Mouse (Mus musculus) erythroblast, embryonic 14.5 days (primary cell): ENCODE measurements around the gene Iqschfp. TPM values are rescaled to one million over a fixed set of nuclear protein-coding genes. Genes with fewer than 3 reads are reported as not detected.

Experiments
- H3K27me3 ChIP-seq: 2 replicates; pipeline ENCODE4 v1.6.1; 2012; ENCODE audit warnings: inconsistent platforms; ENCODE audit not compliant: control insufficient read depth
- H3K36me3 ChIP-seq: 2 replicates; pipeline ENCODE4 v1.6.1; 2012; ENCODE audit warnings: mild to moderate bottlenecking, inconsistent platforms; ENCODE audit not compliant: control insufficient read depth
- H3K4me1 ChIP-seq: 2 replicates; pipeline ENCODE4 v1.6.1; 2012; ENCODE audit warnings: inconsistent platforms; ENCODE audit not compliant: control insufficient read depth
- H3K4me3 ChIP-seq: replicated peaks from 2 replicates; pipeline ENCODE3; 2012; ENCODE audit warnings: moderate library complexity, mild to moderate bottlenecking, inconsistent platforms
- H3K9me3 ChIP-seq: 2 replicates; pipeline ENCODE4 v1.6.1; 2012; ENCODE audit warnings: low read length, inconsistent platforms, mixed read lengths; ENCODE audit not compliant: control insufficient read depth
- GATA1 ChIP-seq: IDR thresholded peaks from 2 replicates; pipeline ENCODE4 v1.6.1; 2012; ENCODE audit warnings: low read length, inconsistent platforms, mixed read lengths
- TAL1 ChIP-seq: IDR thresholded peaks from 3 replicates; pipeline ENCODE4 v1.6.1; 2012; ENCODE audit warnings: low read length, inconsistent platforms, mixed read lengths
- polyA plus RNA-seq: library from polyadenylated mRNA; stranded (reverse); fragments of >175 nt; gene quantifications from 2 replicates; pipeline ENCODE4 v1.2.3, GENCODE M21; 2012

Iqschfp gene
- polyA plus RNA-seq, 1 experiment: not detected

DNA sequence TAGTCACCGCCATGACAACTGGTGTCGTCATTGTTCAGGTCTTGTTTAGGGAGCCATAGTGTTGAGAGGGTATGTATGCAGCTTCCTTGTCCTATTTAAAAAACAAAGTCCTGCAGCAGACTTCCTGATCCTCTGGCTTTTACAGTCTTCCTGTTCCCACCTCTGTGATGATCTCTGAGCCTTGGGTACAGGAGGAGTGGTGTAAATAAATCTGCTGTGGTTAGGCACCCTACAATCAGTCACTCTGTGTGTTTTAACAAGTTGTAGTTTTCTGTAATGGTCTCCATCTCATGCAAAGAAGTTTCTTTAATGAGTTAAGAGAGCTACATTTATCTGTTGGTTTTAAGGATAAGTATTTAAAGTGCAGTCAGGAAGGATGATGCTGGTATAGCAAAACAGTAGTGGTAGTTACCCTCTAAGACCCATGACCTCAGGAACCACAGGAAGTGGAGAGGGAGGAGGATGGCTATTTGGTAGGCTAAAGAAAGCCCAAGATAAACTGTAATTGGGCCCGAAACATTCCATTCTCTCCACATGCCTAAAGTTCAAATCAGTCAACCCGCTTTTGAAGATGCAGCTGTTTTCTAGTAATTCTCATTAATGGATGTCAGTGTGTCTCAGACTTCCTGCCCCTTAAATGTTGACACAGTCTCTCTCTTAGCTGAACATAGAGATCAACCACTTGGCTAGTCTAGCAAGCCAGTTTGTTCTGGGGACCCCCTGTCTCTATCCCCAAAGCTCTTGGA is 764.7 kb downstream of the Iqschfp start:
- no peak for TF ChIP-seq GATA1
- TF ChIP-seq TAL1: no peak
- H3K4me3 ChIP-seq: no peak overlapping the region
- peaks cover 5% of the 10 kb centered on the region for H3K4me1 ChIP-seq
- peaks cover 4% of the 10 kb centered on the region; the same call in 1 of the 2 replicates for H3K9me3 ChIP-seq
- H3K27me3 ChIP-seq: no peaks in the 10 kb centered on the region
- no peaks in the 10 kb centered on the region for H3K36me3 ChIP-seq

DNA sequence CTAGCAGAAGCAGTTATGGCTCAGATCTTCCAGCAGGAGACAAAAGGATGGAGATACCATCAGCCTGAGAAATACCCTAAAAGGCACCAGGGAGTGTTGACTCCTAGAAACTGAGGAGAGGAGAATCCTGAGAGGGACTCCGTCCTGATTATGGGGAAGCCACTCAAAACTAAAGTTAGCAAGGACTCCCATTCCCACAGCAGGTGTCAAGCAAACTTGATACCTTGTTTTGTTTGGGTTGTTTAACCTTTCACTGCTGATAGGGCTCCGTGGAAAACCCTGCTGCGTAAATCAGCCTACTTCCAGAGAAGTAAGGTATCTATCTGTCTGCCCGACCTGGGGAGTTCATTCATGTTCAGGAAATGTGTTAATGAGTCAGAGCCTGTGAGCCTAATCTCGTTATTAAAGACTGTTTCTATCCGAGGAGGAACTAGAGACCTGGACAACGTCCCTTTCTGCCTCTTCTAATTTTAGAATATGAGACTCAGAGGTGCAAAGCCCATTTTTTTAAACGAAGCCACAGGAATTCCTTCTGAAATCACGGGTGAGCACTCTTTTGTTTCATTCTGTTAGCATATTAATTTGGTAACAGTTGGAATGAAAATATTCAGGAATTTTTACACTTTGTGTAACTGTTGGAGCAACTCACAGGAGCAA is 765.7 kb downstream of the Iqschfp start:
- no peaks in the 10 kb centered on the region for H3K27me3 ChIP-seq
- H3K4me3 ChIP-seq: no peak overlapping the region
- H3K36me3 ChIP-seq: no peaks in the 10 kb centered on the region
- TF ChIP-seq GATA1: no peak
- no peak for TF ChIP-seq TAL1
- peaks cover 5% of the 10 kb centered on the region for H3K4me1 ChIP-seq
- peaks cover 4% of the 10 kb centered on the region; the same call in 1 of the 2 replicates for H3K9me3 ChIP-seq

DNA sequence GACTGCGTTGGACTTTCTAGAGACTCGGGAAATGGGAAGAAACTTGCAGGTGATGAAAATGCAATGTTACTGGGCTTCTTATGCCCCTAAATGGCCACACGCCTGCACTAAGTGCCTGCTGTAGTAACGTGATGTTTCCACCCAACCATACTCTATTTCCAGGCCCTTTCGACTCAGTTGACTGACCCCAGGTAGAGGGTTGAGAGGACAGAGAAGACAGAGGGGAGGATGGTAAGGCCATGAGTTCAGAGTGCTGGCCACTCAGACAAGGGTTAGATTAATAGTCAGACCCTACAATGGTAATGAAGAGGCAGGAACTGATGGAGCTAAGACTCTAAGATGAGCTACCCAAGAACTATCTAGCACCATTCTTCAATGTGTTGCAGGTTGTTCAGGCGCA is 768.0 kb downstream of the Iqschfp start:
- H3K4me3 ChIP-seq: no peak overlapping the region

DNA sequence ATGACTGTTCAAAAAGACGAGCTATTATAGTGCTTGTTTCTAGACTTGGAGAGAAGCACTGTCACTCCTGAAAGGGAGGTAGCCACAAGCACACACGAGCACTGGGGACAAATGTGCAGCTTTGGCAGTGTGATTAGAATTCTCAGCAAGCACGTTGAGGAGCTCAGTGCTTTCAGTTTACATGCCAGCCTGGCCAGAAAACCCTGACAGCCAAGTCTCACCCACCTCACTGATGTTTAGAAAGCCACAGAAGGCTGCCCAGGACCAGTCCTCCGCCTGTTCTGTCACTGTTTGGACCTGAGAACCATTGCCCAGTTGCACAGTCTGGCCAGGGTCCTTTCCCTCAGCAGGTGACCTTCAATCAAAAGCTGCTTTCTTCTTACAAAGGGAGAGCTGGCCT is 768.5 kb downstream of the Iqschfp start:
- Histone ChIP-seq H3K36me3 (no peaks in the 10 kb centered on the region), H3K27me3 (no peaks in the 10 kb centered on the region), H3K4me1 (peaks cover 5% of the 10 kb centered on the region), H3K4me3 (no peak overlapping the region), H3K9me3 (peaks cover 4% of the 10 kb centered on the region; the same call in 1 of the 2 replicates)
- TF ChIP-seq TAL1: no peak
- no peak for TF ChIP-seq GATA1

More for the DNA sequence above, 768.0 kb downstream of the Iqschfp start:
- no peaks in the 10 kb centered on the region for H3K27me3 ChIP-seq
- peaks cover 5% of the 10 kb centered on the region for H3K4me1 ChIP-seq
- H3K36me3 ChIP-seq: no peaks in the 10 kb centered on the region
- TF ChIP-seq TAL1: no peak
- no peak for TF ChIP-seq GATA1
- peaks cover 4% of the 10 kb centered on the region; the same call in 1 of the 2 replicates for H3K9me3 ChIP-seq

DNA sequence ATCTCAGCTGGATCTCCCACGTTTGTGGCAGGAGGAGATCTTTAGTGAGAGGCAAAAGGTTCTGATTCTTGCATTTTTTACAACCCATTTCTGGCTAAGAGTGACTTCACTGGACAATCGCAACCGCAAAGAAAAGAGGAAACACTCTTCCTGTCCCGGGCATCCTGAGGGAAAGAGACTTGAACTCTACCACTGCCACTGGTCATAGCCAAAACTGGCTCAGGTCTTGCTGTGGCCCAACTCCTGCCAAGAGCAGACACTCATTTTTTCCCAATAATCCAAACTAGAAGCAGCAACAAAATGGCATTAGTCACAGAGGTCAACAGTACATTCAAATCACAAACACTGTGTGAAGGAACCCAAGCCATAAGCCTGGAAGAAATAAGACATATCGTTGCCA is 770.4 kb downstream of the Iqschfp start:
- no peak overlapping the region for H3K4me3 ChIP-seq
- H3K27me3 ChIP-seq: no peaks in the 10 kb centered on the region
- H3K4me1 ChIP-seq: peaks cover 5% of the 10 kb centered on the region
- H3K9me3 ChIP-seq: peaks cover 4% of the 10 kb centered on the region; the same call in 1 of the 2 replicates
- TF ChIP-seq TAL1: no peak
- TF ChIP-seq GATA1: no peak
- no peaks in the 10 kb centered on the region for H3K36me3 ChIP-seq

- Histone ChIP-seq H3K4me3 (no peak overlapping the region), H3K9me3 (peaks cover under 1% of the 10 kb centered on the region; the same call in 1 of the 2 replicates), H3K36me3 (no peaks in the 10 kb centered on the region), H3K4me1 (peaks cover 2% of the 10 kb centered on the region), H3K27me3 (no peaks in the 10 kb centered on the region)
- no peak for TF ChIP-seq GATA1
- no peak for TF ChIP-seq TAL1
Measured at GRCm38 (mm10) chr3:68664337-68664736, 772.3 kb downstream of the Iqschfp start.

DNA sequence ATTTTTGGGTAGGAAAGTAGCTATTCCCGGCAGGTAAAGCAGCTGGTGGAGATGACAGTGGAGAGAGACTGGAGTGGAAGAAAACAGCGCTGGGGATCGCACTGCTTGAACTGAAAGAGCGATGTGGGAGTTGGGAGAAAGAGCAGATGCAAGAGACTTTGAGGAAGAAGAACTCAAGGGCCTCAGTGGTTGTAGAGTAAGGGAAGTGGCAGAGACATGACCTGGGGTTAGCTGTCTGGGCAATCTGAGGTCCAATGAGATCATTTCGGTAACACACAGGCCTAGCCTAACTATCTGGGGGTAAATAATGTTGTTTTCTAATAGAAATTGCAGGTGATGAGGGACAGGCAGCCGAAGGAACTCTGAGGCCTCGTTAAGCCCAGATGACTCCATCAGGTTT is 774.3 kb downstream of the Iqschfp start:
- no peaks in the 10 kb centered on the region for H3K4me1 ChIP-seq
- no peaks in the 10 kb centered on the region for H3K36me3 ChIP-seq
- no peak overlapping the region for H3K4me3 ChIP-seq
- TF ChIP-seq TAL1 (no peak), GATA1 (no peak)
- H3K9me3 ChIP-seq: no peaks in the 10 kb centered on the region
- no peaks in the 10 kb centered on the region for H3K27me3 ChIP-seq

GRCm38 (mm10) chr3:68667852-68668251 is 775.8 kb downstream of the Iqschfp start:
- Histone ChIP-seq H3K4me3 (no peak overlapping the region), H3K4me1 (no peaks in the 10 kb centered on the region), H3K9me3 (no peaks in the 10 kb centered on the region), H3K36me3 (no peaks in the 10 kb centered on the region), H3K27me3 (no peaks in the 10 kb centered on the region)
- TF ChIP-seq TAL1: no peak
- no peak for TF ChIP-seq GATA1

DNA sequence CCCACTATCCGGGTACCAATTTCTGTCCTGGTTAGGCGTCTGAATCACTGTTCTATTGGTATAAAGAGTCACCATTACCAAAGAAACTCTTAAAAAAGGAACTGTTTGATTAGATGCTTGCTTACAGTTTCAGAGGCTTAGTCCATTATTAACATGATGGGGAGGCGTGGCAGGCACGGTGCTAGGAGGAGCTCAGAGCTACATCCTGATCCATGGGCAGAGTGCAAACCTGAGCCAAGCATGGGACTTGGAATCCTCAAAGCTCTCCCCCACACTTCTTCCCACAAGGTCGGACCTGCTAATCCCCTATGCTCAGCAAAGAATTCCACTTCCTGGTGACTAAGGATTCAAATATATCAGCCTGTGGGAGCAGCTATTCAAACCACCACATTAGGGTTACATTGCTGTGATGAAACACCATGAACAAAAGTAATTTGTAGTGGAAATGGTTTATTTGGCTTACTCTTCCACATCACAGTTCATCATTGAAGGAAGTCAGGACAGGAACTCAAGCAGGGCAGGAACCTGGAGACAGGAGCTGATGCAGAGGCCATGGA is 777.5 kb downstream of the Iqschfp start:
- Histone ChIP-seq H3K36me3 (no peaks in the 10 kb centered on the region), H3K27me3 (no peaks in the 10 kb centered on the region), H3K4me3 (no peak overlapping the region), H3K9me3 (no peaks in the 10 kb centered on the region), H3K4me1 (no peaks in the 10 kb centered on the region)
- TF ChIP-seq TAL1 (no peak), GATA1 (no peak)
